15 mouse cellular contexts compared by ENCODE assay signal in the genomic region with DNA sequence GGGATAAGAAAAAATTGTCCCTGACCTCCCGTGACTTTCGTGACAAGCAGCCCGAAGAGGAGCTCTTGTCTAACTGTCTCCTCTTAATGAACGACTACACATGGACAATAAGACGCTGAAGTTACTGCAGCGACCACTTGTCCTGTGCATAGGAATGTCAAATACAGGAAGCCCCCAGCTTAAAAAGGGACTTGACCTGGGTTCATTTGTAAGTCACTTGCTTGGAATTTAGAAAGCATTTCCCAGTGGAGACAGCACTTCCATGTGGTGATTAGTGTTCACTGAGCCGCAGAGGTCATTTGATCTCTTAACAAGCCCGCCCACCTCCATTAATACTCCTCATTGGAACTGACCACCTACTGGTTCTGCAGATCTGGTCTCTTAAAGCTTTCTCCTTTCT.
DNase-seq lines count a peak whose midpoint lies in the region; ATAC-seq and TF ChIP-seq lines count a peak whose summit lies in the region.
"Had no signal": no experiment of that assay in that cellular context is flagged by ENCODE, and none has a peak within 500 bp of the region (broad histone marks: within the 10 kb centered on the region; RNA-seq: fewer than 3 reads in every experiment).

No protein-coding gene starts in this region.

- H3K9ac ChIP-seq in lung, embryonic 14.5 days, result no peak overlapping the region
- no peak overlapping the region for H3K9ac ChIP-seq in liver, embryonic 12.5 days
- H3K9ac ChIP-seq: liver, embryonic 14.5 days; neural tube, embryonic 12.5 days had no signal

- 0 out of 2 replicates have a peak overlapping the region, but pooled peaks have one; percentile 8 for H3K4me2 ChIP-seq in lung, embryonic 14.5 days
- H3K4me2 ChIP-seq in liver, embryonic 12.5 days, result no peak overlapping the region
- H3K4me2 ChIP-seq: neural tube, embryonic 12.5 days had no signal

- no peaks in the 10 kb centered on the region for H3K27me3 ChIP-seq in heart, embryonic 10.5 days (ENCODE audit: insufficient read depth, poor library complexity, severe bottlenecking)
- H3K27me3 ChIP-seq in lung, embryonic 14.5 days (ENCODE audit: insufficient read depth, low read length), result no peaks in the 10 kb centered on the region
- H3K27me3 ChIP-seq in liver, embryonic 12.5 days (replicated peaks), result no peaks in the 10 kb centered on the region
- peaks cover 4% of the 10 kb centered on the region; the same call in 1 of the 2 replicates for H3K27me3 ChIP-seq in limb, embryonic 10.5 days (ENCODE audit: low read depth, poor library complexity, severe bottlenecking)
- H3K27me3 ChIP-seq: neural tube, embryonic 12.5 days had no signal

- 0 out of 2 replicates have a peak overlapping the region, but pooled peaks have one; percentile 12 for H3K4me3 ChIP-seq in heart, embryonic 10.5 days
- no peak overlapping the region for H3K4me3 ChIP-seq in lung, embryonic 14.5 days (ENCODE audit: low read depth, low read length)
- no peak overlapping the region for H3K4me3 ChIP-seq in liver, embryonic 12.5 days
- no peak overlapping the region for H3K4me3 ChIP-seq in limb, embryonic 10.5 days
- H3K4me3 ChIP-seq: erythroblast, embryonic 14.5 days; gastrocnemius, adult 2 months; neural tube, embryonic 12.5 days had no signal

- H3K36me3 ChIP-seq in heart, embryonic 10.5 days, result peaks cover 17% of the 10 kb centered on the region
- no peaks in the 10 kb centered on the region for H3K36me3 ChIP-seq in lung, embryonic 14.5 days (ENCODE audit: insufficient read depth)
- no peaks in the 10 kb centered on the region for H3K36me3 ChIP-seq in liver, embryonic 12.5 days
- peaks cover 7% of the 10 kb centered on the region; the same call in 1 of the 2 replicates for H3K36me3 ChIP-seq in limb, embryonic 10.5 days
- H3K36me3 ChIP-seq: G1E; neural tube, embryonic 12.5 days had no signal

- H3K4me1 ChIP-seq in heart, embryonic 10.5 days, result peaks cover 40% of the 10 kb centered on the region
- peaks cover 3% of the 10 kb centered on the region; the same call in 1 of the 2 replicates for H3K4me1 ChIP-seq in lung, embryonic 14.5 days (ENCODE audit: insufficient read depth)
- H3K4me1 ChIP-seq in liver, embryonic 12.5 days, result peaks cover 25% of the 10 kb centered on the region
- peaks cover 33% of the 10 kb centered on the region for H3K4me1 ChIP-seq in limb, embryonic 10.5 days

- no peak for TF ChIP-seq CTCF in lung, embryonic 14.5 days (IDR thresholded peaks at IDR 0.05; ENCODE audit: low read depth)

- peak; percentile 40; the same call in 1 of the 2 replicates for ATAC-seq in lung, embryonic 14.5 days (ENCODE audit: insufficient read depth)
- no peak for ATAC-seq in liver, embryonic 12.5 days

- DNase-seq in heart, embryonic 10.5 days (ENCODE audit: low spot score), result no peak
- no peak for DNase-seq in heart, adult 18-20 months
- DNase-seq in lung, embryonic 14.5 days, result peak; percentile 37
- no peak for DNase-seq in lung, postnatal 10 days
- DNase-seq in kidney, adult 9 months, result peak; percentile 54
- DNase-seq in retina, embryonic 14.5 days (ENCODE audit: low spot score), result peak; percentile 50
- no peak for DNase-seq in limb, embryonic 10.5 days (ENCODE audit: low spot score)
- DNase-seq: cerebellum, postnatal 14 days; gastrocnemius, adult 2 months; right cerebral cortex, postnatal 25 days had no signal

- 20% methylated on average over 8 of the region's 8 CpGs for WGBS in heart, embryonic 10.5 days
- WGBS in lung, embryonic 14.5 days, result 22% methylated on average over 8 of the region's 8 CpGs
- WGBS in liver, embryonic 12.5 days (ENCODE audit: insufficient replicate concordance), result 59% methylated on average over 8 of the region's 8 CpGs
- WGBS in limb, embryonic 10.5 days, result 21% methylated on average over 8 of the region's 8 CpGs

- H3K27ac ChIP-seq in heart, embryonic 10.5 days, result peak overlapping the region; percentile 74; the same call in 1 of the 2 replicates
- H3K27ac ChIP-seq in lung, embryonic 14.5 days (ENCODE audit: low read depth), result peak overlapping the region; percentile 27; the same call in 1 of the 2 replicates
- H3K27ac ChIP-seq in liver, embryonic 12.5 days, result no peak overlapping the region
- H3K27ac ChIP-seq in limb, embryonic 10.5 days, result no peak overlapping the region
- H3K27ac ChIP-seq: gastrocnemius, adult 2 months; liver, embryonic 14.5 days; neural tube, embryonic 12.5 days had no signal

- no peaks in the 10 kb centered on the region for H3K9me3 ChIP-seq in heart, embryonic 10.5 days
- H3K9me3 ChIP-seq in lung, embryonic 14.5 days (ENCODE audit: low read depth, low read length), result no peaks in the 10 kb centered on the region
- H3K9me3 ChIP-seq in liver, embryonic 12.5 days (replicated peaks), result no peaks in the 10 kb centered on the region
- no peaks in the 10 kb centered on the region for H3K9me3 ChIP-seq in limb, embryonic 10.5 days (replicated peaks)
- H3K9me3 ChIP-seq: neural tube, embryonic 12.5 days had no signal

Comparison
In these comparisons a context has a peak if more than half of its experiments do, and no peak if none do; other contexts are left out.
1. DNase-seq: peak in lung, embryonic 14.5 days (single experiment), kidney, adult 9 months (single experiment) and retina, embryonic 14.5 days (single experiment); none in heart, embryonic 10.5 days (single experiment), heart, adult 18-20 months (0 of 2), lung, postnatal 10 days (single experiment) and limb, embryonic 10.5 days (single experiment).
2. H3K27ac ChIP-seq: peak in heart, embryonic 10.5 days (single experiment) and lung, embryonic 14.5 days (single experiment); none in liver, embryonic 12.5 days (single experiment) and limb, embryonic 10.5 days (single experiment).